Mouse (Mus musculus): Measurements from ENCODE around the gene Gm14137.

The Gm14137 gene

GRCm38 (mm10) chr2:119173991-119174651 lies at the start of gene Gm14137:
Gene Gm14137, plus strand, starts transcription at chr2:119174509.
- no peak for DNase-seq (ENCODE audit: low spot score in 2 of 2)

GRCm38 (mm10) chr2:119136346-119136898 lies 37.9 kb upstream of the Gm14137 start:
- DNase-seq (ENCODE audit: low spot score in 2 of 2), result no peak

- no peak for DNase-seq (ENCODE audit: low spot score in 2 of 2)
Measured at GRCm38 (mm10) chr2:119145199-119145598, 29.1 kb upstream of the Gm14137 start.

- no peak for DNase-seq (ENCODE audit: low spot score in 2 of 2)
Measured at GRCm38 (mm10) chr2:119146435-119146834, 27.9 kb upstream of the Gm14137 start.

- peak in 1 of 2 experiments; percentile 29 for DNase-seq (ENCODE audit: low spot score in 2 of 2)
Measured at GRCm38 (mm10) chr2:119147160-119147678, 27.1 kb upstream of the Gm14137 start.

GRCm38 (mm10) chr2:119147775-119148174 lies 26.5 kb upstream of the Gm14137 start:
- no peak for DNase-seq (ENCODE audit: low spot score in 2 of 2)

GRCm38 (mm10) chr2:119152255-119152654 lies 22.1 kb upstream of the Gm14137 start:
- DNase-seq (ENCODE audit: low spot score in 2 of 2), result no peak

GRCm38 (mm10) chr2:119154683-119155082 lies 19.6 kb upstream of the Gm14137 start:
- DNase-seq (ENCODE audit: low spot score in 2 of 2), result no peak

- no peak for DNase-seq (ENCODE audit: low spot score in 2 of 2)
Measured at GRCm38 (mm10) chr2:119155388-119155787, 18.9 kb upstream of the Gm14137 start.

- DNase-seq (ENCODE audit: low spot score in 2 of 2), result no peak
Measured at GRCm38 (mm10) chr2:119156081-119156680, 18.1 kb upstream of the Gm14137 start.

GRCm38 (mm10) chr2:119156681-119157572 lies 17.4 kb upstream of the Gm14137 start, which contains the start of gene Rmdn3:
Gene Rmdn3, minus strand, starts transcription at chr2:119157034.
- DNase-seq (ENCODE audit: low spot score in 2 of 2), result peak; percentile 86 to 94

- no peak for DNase-seq (ENCODE audit: low spot score in 2 of 2)
Measured at GRCm38 (mm10) chr2:119157836-119158235, 16.5 kb upstream of the Gm14137 start.

GRCm38 (mm10) chr2:119161247-119161646 lies 13.1 kb upstream of the Gm14137 start:
- no peak for DNase-seq (ENCODE audit: low spot score in 2 of 2)

GRCm38 (mm10) chr2:119163135-119163534 lies 11.2 kb upstream of the Gm14137 start:
- no peak for DNase-seq (ENCODE audit: low spot score in 2 of 2)

- no peak for DNase-seq (ENCODE audit: low spot score in 2 of 2)
Measured at GRCm38 (mm10) chr2:119163999-119164398, 10.3 kb upstream of the Gm14137 start.

- no peak for DNase-seq (ENCODE audit: low spot score in 2 of 2)
Measured at GRCm38 (mm10) chr2:119165401-119165800, 8.9 kb upstream of the Gm14137 start.

- DNase-seq (ENCODE audit: low spot score in 2 of 2), result peak in 1 of 2 experiments; percentile 37
Measured at GRCm38 (mm10) chr2:119166901-119167865, 7.1 kb upstream of the Gm14137 start, which contains the start of gene Gchfr. Gene Gchfr, plus strand, starts transcription at chr2:119167773.

- no peak for DNase-seq (ENCODE audit: low spot score in 2 of 2)
Measured at GRCm38 (mm10) chr2:119167866-119168256, 6.4 kb upstream of the Gm14137 start.

- no peak for DNase-seq (ENCODE audit: low spot score in 2 of 2)
Measured at GRCm38 (mm10) chr2:119170282-119170681, 4.0 kb upstream of the Gm14137 start.

GRCm38 (mm10) chr2:119171574-119171973 lies 2.7 kb upstream of the Gm14137 start:
- no peak for DNase-seq (ENCODE audit: low spot score in 2 of 2)

GRCm38 (mm10) chr2:119172446-119172845 lies 1.9 kb upstream of the Gm14137 start:
- DNase-seq (ENCODE audit: low spot score in 2 of 2), result no peak

Data from urinary bladder, postnatal 4 days (tissue).